Mouse (Mus musculus) heart, embryonic 14.5 days (tissue): Measurements from ENCODE around the gene Baiap2. TPM values are rescaled to one million over a fixed set of nuclear protein-coding genes. Genes with fewer than 3 reads are reported as not detected.
A peak's percentile ranks its signal among the peaks of the same experiment; 100 is the strongest.

ENCODE experiments used
- ATAC-seq: fragments of 200-750 bp; cut with Nextera tagmentation; 2 replicates; pipeline ENCODE4 v1.8.0; 2017; ENCODE audit warnings: low read depth, moderate TSS enrichment; ENCODE audit not compliant: insufficient number of reproducible peaks, insufficient read depth, low FRiP score
- H3K27ac ChIP-seq, 2 experiments: fragments of 200-500 bp in 1 of 2; fragments of 300-500 bp in 1 of 2; sonication (generic) in 1 of 2; replicated peaks in 1 of 2; 2 replicates each; pipeline ENCODE4 v1.5.1; 2012 to 2014; ENCODE audit warnings: low read depth in 2 of 2, low read length in 2 of 2, control low read depth in 1 of 2, mild to moderate bottlenecking in 1 of 2, mixed read lengths in 1 of 2; ENCODE audit not compliant: control insufficient read depth in 1 of 2, insufficient read depth in 1 of 2
- H3K27me3 ChIP-seq: fragments of 300-500 bp; sonication (generic); 2 replicates; pipeline ENCODE4 v1.6.1; 2014; ENCODE audit warnings: mild to moderate bottlenecking, low read length, control low read depth; ENCODE audit not compliant: control insufficient read depth, insufficient read depth
- H3K36me3 ChIP-seq: fragments of 300-500 bp; sonication (generic); 2 replicates; pipeline ENCODE4 v1.6.1; 2014; ENCODE audit warnings: mild to moderate bottlenecking, control low read depth, low read length, mixed read lengths; ENCODE audit not compliant: control insufficient read depth, insufficient read depth
- H3K4me1 ChIP-seq, 2 experiments: fragments of 200-500 bp in 1 of 2; fragments of 300-500 bp in 1 of 2; sonication (generic) in 1 of 2; 2 replicates each; pipeline ENCODE4 v1.6.1; 2012 to 2014; ENCODE audit warnings: low read length in 2 of 2, control low read depth in 1 of 2, mixed read lengths in 1 of 2; ENCODE audit not compliant: control insufficient read depth in 2 of 2, insufficient read depth in 2 of 2
- H3K4me2 ChIP-seq: fragments of 300-500 bp; sonication (generic); 2 replicates; pipeline ENCODE4 v1.6.1; 2014; ENCODE audit warnings: mild to moderate bottlenecking, low read length
- H3K4me3 ChIP-seq, 2 experiments: fragments of 200-500 bp in 1 of 2; fragments of 300-500 bp in 1 of 2; sonication (generic) in 1 of 2; 2 replicates each; pipeline ENCODE4 v1.5.1; 2012 to 2014; ENCODE audit warnings: low read length in 2 of 2, mild to moderate bottlenecking in 2 of 2, control low read depth in 1 of 2, low read depth in 1 of 2, moderate library complexity in 1 of 2; ENCODE audit not compliant: control insufficient read depth in 1 of 2, insufficient read depth in 1 of 2
- H3K9ac ChIP-seq: fragments of 300-500 bp; sonication (generic); 2 replicates; pipeline ENCODE4 v1.6.1; 2014; ENCODE audit warnings: mild to moderate bottlenecking, low read length
- H3K9me3 ChIP-seq: fragments of 300-500 bp; sonication (generic); 2 replicates; pipeline ENCODE4 v1.6.1; 2016; ENCODE audit warnings: low read length, control low read depth; ENCODE audit not compliant: control insufficient read depth
- WGBS: fragments of 180-500 bp; shearing (Covaris S2); extraction: QIAGEN DNeasy Blood & Tissue Kit; methylation state at CpG from one replicate; pipeline ENCODE4 v1.1.7; 2014; 5-methylcytosine and 5-hydroxymethylcytosine counted together
- microRNA counts: library from miRNA; unstranded; fragments of <30 nt; microRNA quantifications from one replicate; lab custom pipeline; 2016
- microRNA-seq: library from miRNA; unstranded; fragments of <30 nt; microRNA quantifications from one replicate; pipeline ENCODE4, GENCODE M21; 2016
- polyA plus RNA-seq: library from polyadenylated mRNA; unstranded; fragments of >200 nt; fragmentation: Nextera tagmentation; extraction: Ambion mirVana; gene quantifications from 2 replicates; pipeline ENCODE4 v1.2.1, GENCODE M21; 2014

Baiap2 gene
- polyA plus RNA-seq, 1 experiment from 2014 or later: 13.2 TPM

- Histone ChIP-seq H3K27ac (no peak overlapping the region), H3K9me3 (no peaks in the 10 kb centered on the region), H3K4me3 (no peak overlapping the region), H3K4me1 (peaks cover 13 to 20% of the 10 kb centered on the region in 2 experiments), H3K27me3 (peaks cover 4% of the 10 kb centered on the region), H3K36me3 (no peaks in the 10 kb centered on the region), H3K9ac (no peak overlapping the region), H3K4me2 (no peak overlapping the region)
- WGBS: 88% methylated on average over 4 of the region's 4 CpGs
- ATAC-seq: no peak
These were observed 111.3 kb downstream of the Baiap2 start for GRCm38 (mm10) chr11:120053846-120054245.

- Histone ChIP-seq H3K4me3 (no peak overlapping the region), H3K9ac (no peak overlapping the region), H3K27ac (no peak overlapping the region), H3K27me3 (no peaks in the 10 kb centered on the region), H3K4me2 (no peak overlapping the region), H3K9me3 (no peaks in the 10 kb centered on the region), H3K4me1 (peaks cover 10 to 19% of the 10 kb centered on the region in 2 experiments), H3K36me3 (no peaks in the 10 kb centered on the region)
- 80% methylated on average over 12 of the region's 12 CpGs for WGBS
- no peak for ATAC-seq
These were observed 113.6 kb downstream of the Baiap2 start for GRCm38 (mm10) chr11:120055953-120056732.

MicroRNAs within 50 kb of the gene (microRNA counts, 519-probe panel; counts per million panel counts)
- 322 counts per million, percentile 70 among the panel's probes with 10 or more counts for microRNA mmu-miR-338-3p (lab: Ali Mortazavi, UCI)
- 322 counts per million, percentile 70 among the panel's probes with 10 or more counts for microRNA mmu-miR-338-5p (lab: Ali Mortazavi, UCI)

Small RNAs within 50 kb of the gene (microRNA-seq; reads per million reads assigned to microRNA genes)
- gene Mir3065 (not detected), gene Mir338 (not detected)

Other genes with a start within 250 kb of the Baiap2 start
- 62.4 and 65.4 TPM in 2 replicates for gene Chmp6, start 29.3 kb upstream of the Baiap2 start, polyA plus RNA-seq
- 0.43 and 1.1 TPM in 2 replicates for gene Aatk, start 104.4 kb downstream of the Baiap2 start, polyA plus RNA-seq
- gene Cep131, start 144.1 kb downstream of the Baiap2 start, polyA plus RNA-seq: 11.6 and 12.1 TPM in 2 replicates
- 11.7 and 13.9 TPM in 2 replicates for gene Tepsin, start 156.0 kb downstream of the Baiap2 start, polyA plus RNA-seq
- 119 and 121 TPM in 2 replicates for gene Ndufaf8, start 156.2 kb downstream of the Baiap2 start, polyA plus RNA-seq
- gene Slc38a10, start 208.6 kb downstream of the Baiap2 start, polyA plus RNA-seq: 68.8 and 74.1 TPM in 2 replicates